Mouse (Mus musculus): ENCODE data around the gene Csde1.

Gene Csde1

GRCm38 (mm10) chr3:103020249-103020942 lies at the start of gene Csde1:
Gene Csde1, plus strand, starts transcription at chr3:103020426.
- peak; percentile 97 for DNase-seq (ENCODE audit: low spot score)

GRCm38 (mm10) chr3:102970508-102970907 lies 49.7 kb upstream of the Csde1 start:
- no peak for DNase-seq (ENCODE audit: low spot score)

- no peak for DNase-seq (ENCODE audit: low spot score)
Measured at GRCm38 (mm10) chr3:102976906-102977305, 43.3 kb upstream of the Csde1 start.

GRCm38 (mm10) chr3:102979550-102980348 lies 40.5 kb upstream of the Csde1 start:
- no peak for DNase-seq (ENCODE audit: low spot score)

- no peak for DNase-seq (ENCODE audit: low spot score)
Measured at GRCm38 (mm10) chr3:102980349-102980736, 39.9 kb upstream of the Csde1 start.

- DNase-seq (ENCODE audit: low spot score), result no peak
Measured at GRCm38 (mm10) chr3:102991041-102991440, 29.2 kb upstream of the Csde1 start.

- no peak for DNase-seq (ENCODE audit: low spot score)
Measured at GRCm38 (mm10) chr3:102992936-102993335, 27.3 kb upstream of the Csde1 start.

- no peak for DNase-seq (ENCODE audit: low spot score)
Measured at GRCm38 (mm10) chr3:102995233-102995604, 25.0 kb upstream of the Csde1 start.

- DNase-seq (ENCODE audit: low spot score), result peak; percentile 90
Measured at GRCm38 (mm10) chr3:102995605-102996321, 24.5 kb upstream of the Csde1 start, which contains the start of gene Sike1. Gene Sike1, plus strand, starts transcription at chr3:102995708.

- no peak for DNase-seq (ENCODE audit: low spot score)
Measured at GRCm38 (mm10) chr3:102997036-102997435, 23.2 kb upstream of the Csde1 start.

GRCm38 (mm10) chr3:102997591-102997990 lies 22.6 kb upstream of the Csde1 start:
- no peak for DNase-seq (ENCODE audit: low spot score)

- DNase-seq (ENCODE audit: low spot score), result no peak
Measured at GRCm38 (mm10) chr3:103001595-103001994, 18.6 kb upstream of the Csde1 start.

GRCm38 (mm10) chr3:103017350-103017749 lies 2.9 kb upstream of the Csde1 start:
- no peak for DNase-seq (ENCODE audit: low spot score)

GRCm38 (mm10) chr3:103019462-103019861 lies 764 bp upstream of the Csde1 start:
- DNase-seq (ENCODE audit: low spot score), result no peak

- DNase-seq (ENCODE audit: low spot score), result peak; percentile 74
Measured at GRCm38 (mm10) chr3:103020943-103021638, 865 bp downstream of the Csde1 start.

- no peak for DNase-seq (ENCODE audit: low spot score)
Measured at GRCm38 (mm10) chr3:103026174-103026573, 5.9 kb downstream of the Csde1 start.

GRCm38 (mm10) chr3:103040285-103040684 lies 20.1 kb downstream of the Csde1 start:
- DNase-seq (ENCODE audit: low spot score), result no peak

- DNase-seq (ENCODE audit: low spot score), result no peak
Measured at GRCm38 (mm10) chr3:103040861-103041379, 20.7 kb downstream of the Csde1 start.

- no peak for DNase-seq (ENCODE audit: low spot score)
Measured at GRCm38 (mm10) chr3:103056016-103056595, 35.9 kb downstream of the Csde1 start.

- no peak for DNase-seq (ENCODE audit: low spot score)
Measured at GRCm38 (mm10) chr3:103057752-103058151, 37.5 kb downstream of the Csde1 start.
